Mouse (Mus musculus) bone marrow, adult 2 months (tissue): ENCODE results near the gene Cacna1d.

Experiments used
- CTCF ChIP-seq: fragments of 200-500 bp; IDR thresholded peaks from 2 replicates; pipeline ENCODE4 v1.5.1; 2011; ENCODE audit warnings: low read length, control low read depth; ENCODE audit not compliant: control insufficient read depth, insufficient read depth
- POLR2A ChIP-seq: fragments of 200-500 bp; IDR thresholded peaks from 2 replicates; pipeline ENCODE4 v1.6.1; 2011; ENCODE audit warnings: low read depth, mild to moderate bottlenecking, control low read depth, low read length, borderline replicate concordance; ENCODE audit not compliant: control insufficient read depth

GRCm38 (mm10) chr14:30531896-30532295 lies 40.6 kb upstream of the Cacna1d start:
- TF ChIP-seq POLR2A (no peak), CTCF (no peak)
